Mouse (Mus musculus): ENCODE results near the gene Tomm70a. TPM values are rescaled to one million over a fixed set of nuclear protein-coding genes. Genes with fewer than 3 reads are reported as not detected.
A peak's percentile ranks its signal among the peaks of the same experiment; 100 is the strongest.

The Tomm70a gene
- total RNA-seq, 2 experiments from 2014 or later = 68.5 to 75.8 TPM

DNA sequence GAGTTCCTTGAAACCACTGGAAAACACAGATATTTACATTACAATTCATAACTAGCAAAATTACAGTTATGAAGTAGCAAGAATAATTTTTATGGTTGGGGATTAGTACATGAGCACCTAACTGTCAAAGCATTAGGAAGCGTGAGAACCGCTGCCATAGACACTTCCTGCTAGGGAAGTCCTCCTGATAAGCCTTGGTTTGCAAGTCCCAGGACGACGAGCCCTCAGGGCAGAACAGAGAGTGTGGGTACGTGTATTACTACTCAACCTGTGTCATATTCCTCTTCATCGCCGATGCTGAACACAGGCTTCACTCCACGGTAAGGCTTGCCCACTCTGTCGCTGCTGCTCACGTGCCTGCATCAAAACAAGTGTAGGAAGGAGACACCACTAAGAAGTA is 56.2 kb downstream of the Tomm70a start:
- no peak; the same call in 1 of the 2 replicates for ATAC-seq (replicated peaks; ENCODE audit: low FRiP score, low TSS enrichment, poor library complexity, severe bottlenecking)

DNA sequence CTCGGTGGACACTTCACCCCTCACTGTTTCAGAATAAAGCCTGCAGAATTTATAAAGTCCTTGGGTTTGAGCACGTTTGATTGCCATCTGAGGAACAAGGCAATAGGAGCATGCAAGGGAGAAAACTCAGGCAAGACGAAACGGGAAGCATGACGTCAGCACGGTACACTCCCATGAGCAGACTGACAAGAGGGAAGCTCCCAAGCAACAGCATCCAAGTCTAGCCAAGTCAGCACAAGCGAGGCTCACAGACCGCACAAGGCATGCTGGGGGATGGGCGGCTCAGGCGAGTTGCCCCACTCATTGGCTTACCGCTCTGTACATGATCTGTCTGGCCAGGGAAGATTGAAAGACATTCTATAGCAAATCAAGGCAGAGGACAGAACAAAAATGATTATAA is 59.7 kb downstream of the Tomm70a start:
- ATAC-seq (replicated peaks; ENCODE audit: low FRiP score, low TSS enrichment, poor library complexity, severe bottlenecking) = no peak

DNA sequence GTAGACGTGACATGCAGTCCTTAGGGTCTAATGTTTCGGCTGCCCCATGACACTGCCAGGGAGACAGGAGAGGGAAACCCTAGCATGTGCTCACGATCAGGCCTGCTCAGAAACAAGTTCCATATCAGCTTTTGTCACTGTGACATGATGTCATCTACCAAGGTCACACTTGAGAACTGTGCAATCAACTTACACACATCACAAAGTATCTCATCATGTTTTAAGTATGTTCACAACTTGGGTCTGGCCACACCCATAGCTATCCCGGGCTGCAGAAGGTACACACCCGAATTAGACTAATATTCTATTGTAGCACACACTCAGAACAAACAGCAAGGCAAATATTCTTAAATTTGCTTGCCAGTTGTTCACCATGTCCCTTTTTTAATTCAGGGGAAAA is 60.5 kb downstream of the Tomm70a start:
- ATAC-seq (replicated peaks; ENCODE audit: low FRiP score, low TSS enrichment, poor library complexity, severe bottlenecking) = 0 out of 2 replicates have a peak, but pooled peaks have one; percentile 16

DNA sequence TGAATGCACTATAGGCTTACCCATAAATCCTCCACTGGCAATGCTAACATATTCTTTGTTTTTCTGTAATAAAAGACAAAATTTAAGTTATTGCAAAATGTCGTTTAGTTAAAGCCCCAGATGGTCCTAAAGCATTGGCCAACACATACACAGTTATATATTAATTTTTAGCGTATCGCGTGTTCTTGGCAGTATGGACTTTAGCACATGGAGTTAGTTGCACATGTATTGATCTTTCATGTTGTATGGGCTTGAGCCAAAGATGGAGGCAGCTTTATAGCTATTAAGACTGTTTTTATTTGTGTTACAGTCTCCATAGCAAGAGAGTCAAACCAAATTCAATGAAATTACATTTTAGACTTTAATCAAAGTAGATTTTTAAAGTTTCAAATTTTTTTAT is 65.1 kb downstream of the Tomm70a start:
- no peak for ATAC-seq (replicated peaks; ENCODE audit: low FRiP score, low TSS enrichment, poor library complexity, severe bottlenecking)

DNA sequence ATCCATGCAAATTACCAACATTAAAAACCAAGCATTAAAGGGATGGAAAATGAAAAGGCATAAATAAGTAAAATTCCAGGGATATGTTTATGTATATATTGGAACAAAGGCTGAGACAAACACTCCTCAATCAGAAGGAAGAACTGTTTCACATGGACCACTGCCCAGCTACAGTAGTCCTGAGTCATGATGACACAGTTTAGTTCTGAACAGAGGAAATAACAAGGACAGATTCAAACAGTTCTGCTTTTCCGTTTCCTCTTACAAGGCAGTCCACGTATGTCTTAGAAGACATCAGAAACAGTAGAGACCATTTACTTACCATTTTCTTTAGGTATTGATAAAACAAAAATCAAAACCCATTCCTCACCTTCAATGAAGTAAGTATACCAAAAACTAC is 68.0 kb downstream of the Tomm70a start:
- no peak for ATAC-seq (replicated peaks; ENCODE audit: low FRiP score, low TSS enrichment, poor library complexity, severe bottlenecking)

DNA sequence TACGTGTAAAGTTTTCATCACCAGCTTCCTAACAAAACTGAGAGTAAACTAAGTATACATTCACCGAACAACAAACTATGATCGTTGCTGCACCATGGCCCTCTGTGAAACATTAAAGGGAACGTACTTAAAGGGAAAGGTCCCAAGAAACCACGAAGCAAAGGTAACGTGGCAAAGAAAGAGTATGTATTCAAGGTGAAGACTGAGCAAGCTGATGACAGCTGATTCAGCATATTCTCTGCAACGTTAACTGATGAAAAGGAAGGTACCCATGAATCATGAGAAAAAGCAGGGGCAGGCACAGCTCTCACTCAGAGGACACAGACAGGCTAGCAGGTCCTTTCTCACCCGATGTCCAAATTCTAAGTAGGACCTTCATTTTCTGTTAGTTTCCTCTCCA is 68.9 kb downstream of the Tomm70a start:
- ATAC-seq (replicated peaks; ENCODE audit: low FRiP score, low TSS enrichment, poor library complexity, severe bottlenecking) = no peak

DNA sequence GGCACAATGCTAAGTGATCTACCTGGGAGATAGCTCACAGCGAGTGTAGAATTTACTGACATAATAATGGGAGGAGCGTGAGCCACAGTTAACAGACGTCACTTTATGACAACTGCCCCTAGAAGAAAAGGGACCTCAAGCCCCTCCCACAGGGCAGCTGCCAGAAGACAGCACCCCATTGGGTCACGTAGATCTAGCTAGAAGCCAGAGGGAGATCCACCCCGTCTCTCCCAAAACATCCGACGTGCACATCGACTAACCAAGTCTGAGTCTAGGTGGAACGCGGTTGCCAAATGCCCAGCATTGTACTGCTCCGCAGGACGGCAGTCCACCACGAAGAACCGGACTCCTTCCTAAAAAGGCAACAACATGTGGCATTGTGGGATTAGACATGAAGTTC is 69.7 kb downstream of the Tomm70a start:
- no peak for ATAC-seq (replicated peaks; ENCODE audit: low FRiP score, low TSS enrichment, poor library complexity, severe bottlenecking)

DNA sequence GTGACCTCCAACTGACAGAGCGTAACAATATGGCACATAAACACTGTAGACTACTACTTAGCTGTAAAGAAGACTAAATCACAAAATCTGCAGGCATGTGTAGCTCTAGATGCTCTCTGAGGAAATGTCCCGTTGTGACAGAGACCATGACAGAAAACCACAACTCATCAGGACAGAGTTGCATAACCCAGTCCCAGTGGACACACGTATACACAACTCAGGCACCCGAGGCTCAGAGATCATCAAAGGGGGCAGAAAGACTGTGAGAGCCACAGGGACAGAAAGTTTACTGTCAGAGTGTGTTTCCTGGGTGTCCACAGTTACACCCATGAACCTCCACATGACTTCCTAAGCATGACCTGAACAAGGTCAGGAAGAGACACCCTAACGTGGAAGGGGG is 75.1 kb downstream of the Tomm70a start:
- ATAC-seq (replicated peaks; ENCODE audit: low FRiP score, low TSS enrichment, poor library complexity, severe bottlenecking) = no peak

DNA sequence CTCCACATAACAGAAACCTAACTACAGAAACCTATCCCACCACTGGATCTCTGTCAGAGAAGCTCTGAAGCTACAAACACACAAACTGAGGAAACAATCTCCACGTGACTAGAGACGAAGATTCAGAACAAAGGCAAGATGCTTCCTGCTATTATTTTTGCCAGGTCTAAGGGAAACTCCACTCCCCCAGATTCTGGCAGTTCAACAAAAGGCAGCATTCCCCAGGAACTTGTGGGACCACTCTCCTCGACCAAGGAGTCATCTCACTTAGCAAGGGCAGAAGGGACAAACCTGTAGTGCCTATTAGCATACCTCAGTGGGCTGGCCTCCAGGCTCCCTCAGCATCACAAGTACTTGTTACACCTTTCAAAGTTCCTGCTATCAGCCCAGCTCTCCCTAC is 75.8 kb downstream of the Tomm70a start:
- no peak for ATAC-seq (replicated peaks; ENCODE audit: low FRiP score, low TSS enrichment, poor library complexity, severe bottlenecking)

Other genes starting within 250 kb of the Tomm70a start
- gene Tmem45a, start 235.5 kb upstream of the Tomm70a start, total RNA-seq (2014; fragmentation: Nextera tagmentation) = not detected in 2 replicates
- not detected in 2 replicates for gene Tmem45a, start 235.5 kb upstream of the Tomm70a start, total RNA-seq (2017)
- not detected in 2 replicates for gene Lnp1, start 193.6 kb upstream of the Tomm70a start, total RNA-seq (2014; fragmentation: Nextera tagmentation)
- not detected in 2 replicates for gene Lnp1, start 193.6 kb upstream of the Tomm70a start, total RNA-seq (2017)
- gene Tmem45a2, start 50.3 kb upstream of the Tomm70a start, total RNA-seq (2014; fragmentation: Nextera tagmentation) = not detected in 2 replicates
- gene Tmem45a2, start 50.3 kb upstream of the Tomm70a start, total RNA-seq (2017) = not detected in 2 replicates
- gene Nit2, start 45.6 kb downstream of the Tomm70a start, total RNA-seq (2014; fragmentation: Nextera tagmentation) = 35.5 and 43.3 TPM in 2 replicates
- gene Nit2, start 45.6 kb downstream of the Tomm70a start, total RNA-seq (2017) = 37.1 and 44.1 TPM in 2 replicates
- gene Tbc1d23, start 109.8 kb downstream of the Tomm70a start, total RNA-seq (2014; fragmentation: Nextera tagmentation) = 22.7 and 31.5 TPM in 2 replicates
- 7.9 and 42.5 TPM in 2 replicates for gene Tbc1d23, start 109.8 kb downstream of the Tomm70a start, total RNA-seq (2017)
- gene Tmem30c, start 171.2 kb downstream of the Tomm70a start, total RNA-seq (2014; fragmentation: Nextera tagmentation) = 0.31 TPM in 1 of 2 replicates, not detected in the other
- not detected in 2 replicates for gene Tmem30c, start 171.2 kb downstream of the Tomm70a start, total RNA-seq (2017)
- 0.52 and 2.0 TPM in 2 replicates for gene Filip1l, start 231.4 kb downstream of the Tomm70a start, total RNA-seq (2014; fragmentation: Nextera tagmentation)
- 0.30 and 0.89 TPM in 2 replicates for gene Filip1l, start 231.4 kb downstream of the Tomm70a start, total RNA-seq (2017)

All from megakaryocyte-erythroid progenitor cell, adult 5-6 weeks (primary cell).